Mouse (Mus musculus) brain, embryonic 14.5 days (tissue): ENCODE data around the gene Cyp2j12.

Experiments used
- CTCF ChIP-seq: fragments of 200-500 bp; IDR thresholded peaks from 2 replicates; pipeline ENCODE4 v1.5.1; 2012; ENCODE audit warnings: inconsistent platforms, mild to moderate bottlenecking, moderate library complexity, borderline replicate concordance; ENCODE audit not compliant: insufficient read depth, insufficient read length; ENCODE audit errors: extremely low read depth
- POLR2A ChIP-seq: fragments of 200-500 bp; IDR thresholded peaks from 2 replicates; pipeline ENCODE4 v1.6.1; 2012; ENCODE audit warnings: mild to moderate bottlenecking, inconsistent platforms, borderline replicate concordance; ENCODE audit not compliant: poor library complexity, insufficient read depth, insufficient read length, severe bottlenecking; ENCODE audit errors: extremely low read depth

DNA sequence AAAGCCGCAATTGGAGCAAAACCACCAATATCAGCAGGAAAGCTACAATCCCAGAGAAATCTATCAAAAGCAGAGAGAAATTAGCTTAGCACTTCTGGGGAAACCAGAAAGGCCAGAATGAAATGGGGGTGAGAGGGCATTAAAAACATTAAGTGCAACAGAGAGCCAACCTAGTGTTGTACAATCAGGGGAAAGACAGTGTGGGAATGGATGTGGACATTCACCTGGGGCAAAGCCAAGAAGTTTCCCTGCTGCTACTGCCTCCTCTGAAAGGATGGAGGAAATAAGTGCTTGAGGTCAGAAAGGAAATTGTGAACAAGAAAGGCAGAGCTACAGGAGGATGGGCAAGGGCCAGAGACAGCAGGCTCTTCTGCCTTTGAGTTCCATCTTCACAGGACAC lies 1.7 kb downstream of the Cyp2j12 start:
- TF ChIP-seq CTCF (no peak), POLR2A (no peak)
